Mouse (Mus musculus) MEL (cell line): ENCODE results near the gene Trim2.

Experiments used
- BHLHE40 ChIP-seq: IDR thresholded peaks from 2 replicates; pipeline ENCODE4 v1.6.1; 2012; ENCODE audit warnings: low read depth, mild to moderate bottlenecking, inconsistent platforms, low read length, improper control_type of control experiment, borderline replicate concordance
- CHD2 ChIP-seq: IDR thresholded peaks from 2 replicates; pipeline ENCODE4 v1.6.1; 2011; ENCODE audit warnings: low read length, improper control_type of control experiment
- CTCF ChIP-seq, 3 experiments: IDR thresholded peaks in 2 of 3; conservative IDR thresholded peaks in 1 of 3; 2 replicates each; pipeline ENCODE4 v1.5.1; 2011 to 2012; ENCODE audit warnings: low read length in 3 of 3, low read depth in 2 of 3, mild to moderate bottlenecking in 2 of 3, improper control_type of control experiment in 1 of 3, inconsistent platforms in 1 of 3, mixed read lengths in 1 of 3, moderate library complexity in 1 of 3; ENCODE audit not compliant: control insufficient read depth in 1 of 3, insufficient read depth in 1 of 3, poor library complexity in 1 of 3, severe bottlenecking in 1 of 3
- MAX ChIP-seq: IDR thresholded peaks from 2 replicates; pipeline ENCODE4 v1.6.1; 2011; ENCODE audit warnings: low read length, improper control_type of control experiment
- MEF2A ChIP-seq: IDR thresholded peaks from 2 replicates; pipeline ENCODE4 v1.6.1; 2014; ENCODE audit warnings: low read depth, mild to moderate bottlenecking, inconsistent platforms, low read length, improper control_type of control experiment; ENCODE audit not compliant: poor library complexity, insufficient replicate concordance, severe bottlenecking; ENCODE audit errors: extremely low read depth
- NELFE ChIP-seq: IDR thresholded peaks from 2 replicates; pipeline ENCODE4 v1.6.1; 2011; ENCODE audit warnings: low read depth, low read length, improper control_type of control experiment
- POLR2A ChIP-seq, 2 experiments: IDR thresholded peaks; 2 replicates each; pipeline ENCODE4 v1.6.1; 2011 to 2012; ENCODE audit warnings: low read length in 2 of 2, mild to moderate bottlenecking in 2 of 2, control low read depth in 1 of 2, improper control_type of control experiment in 1 of 2, low read depth in 1 of 2, moderate library complexity in 1 of 2; ENCODE audit not compliant: control insufficient read depth in 1 of 2, insufficient read depth in 1 of 2, poor library complexity in 1 of 2
- POLR2AphosphoS2 ChIP-seq: IDR thresholded peaks from 2 replicates; pipeline ENCODE4 v1.6.1; 2011; ENCODE audit warnings: low read length, improper control_type of control experiment
- RAD21 ChIP-seq: IDR thresholded peaks from 2 replicates; pipeline ENCODE4 v1.6.1; 2011; ENCODE audit warnings: mild to moderate bottlenecking, low read depth, low read length, improper control_type of control experiment
- RCOR1 ChIP-seq: IDR thresholded peaks from 2 replicates; pipeline ENCODE4 v1.6.1; 2012; ENCODE audit warnings: low read depth, mild to moderate bottlenecking, inconsistent platforms, low read length, improper control_type of control experiment
- TCF12 ChIP-seq: IDR thresholded peaks from 2 replicates; pipeline ENCODE4 v1.6.1; 2014; ENCODE audit warnings: low read depth, mild to moderate bottlenecking, inconsistent platforms, low read length, improper control_type of control experiment, moderate library complexity
- UBTF ChIP-seq: IDR thresholded peaks from 2 replicates; pipeline ENCODE4 v1.6.1; 2012; ENCODE audit warnings: low read depth, mild to moderate bottlenecking, inconsistent platforms, low read length, improper control_type of control experiment, moderate library complexity, borderline replicate concordance; ENCODE audit not compliant: insufficient read depth

DNA sequence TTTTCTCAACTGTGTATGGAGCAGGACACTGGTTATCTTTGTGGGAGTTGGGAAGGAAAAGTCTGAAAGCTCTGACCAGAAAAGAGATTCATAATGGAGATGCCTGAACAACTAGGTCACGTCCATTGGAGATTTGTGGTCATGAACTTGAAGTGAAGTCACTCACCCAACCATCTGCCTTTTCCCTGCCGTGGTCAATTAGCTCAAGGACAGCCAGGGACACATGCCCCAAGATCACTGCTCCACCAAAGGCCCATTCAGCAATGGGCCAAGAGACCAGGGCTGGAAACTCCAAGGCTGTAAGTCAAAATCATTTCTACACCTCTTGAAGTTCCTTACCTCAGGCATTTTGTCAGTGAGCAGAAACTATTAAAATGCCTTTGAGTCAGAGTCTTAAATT is 23.5 kb upstream of the Trim2 start:
- no peak for TF ChIP-seq CTCF (IDR thresholded peaks at IDR 0.05 in 2 of 3, conservative IDR thresholded peaks at IDR 0.05 in 1 of 3; ENCODE audit: control insufficient read depth in 1 of 3, insufficient read depth in 1 of 3, low read depth in 2 of 3, low read length in 3 of 3, poor library complexity in 1 of 3, severe bottlenecking in 1 of 3)
- TF ChIP-seq NELFE, result no peak
- no peak for TF ChIP-seq POLR2A (IDR thresholded peaks at IDR 0.05; ENCODE audit: control insufficient read depth in 1 of 2, insufficient read depth in 1 of 2, low read depth in 1 of 2, low read length in 2 of 2, poor library complexity in 1 of 2)
- no peak for TF ChIP-seq MEF2A
- no peak for TF ChIP-seq MAX
- no peak for TF ChIP-seq BHLHE40
- TF ChIP-seq TCF12, result no peak
- no peak for TF ChIP-seq RCOR1
- TF ChIP-seq CHD2, result no peak
- no peak for TF ChIP-seq RAD21
- TF ChIP-seq UBTF, result no peak
- TF ChIP-seq POLR2AphosphoS2, result no peak
